Mouse (Mus musculus) brown adipose tissue, adult 24 weeks (tissue): Measurements from ENCODE around the gene Ttc17. TPM values are rescaled to one million over a fixed set of nuclear protein-coding genes. Genes with fewer than 3 reads are reported as not detected.

Experiments used
- H3K27ac ChIP-seq: fragments of 200-500 bp; replicated peaks from 2 replicates; pipeline ENCODE4 v1.5.1; 2012; ENCODE audit warnings: low read depth, mild to moderate bottlenecking, low read length
- H3K4me1 ChIP-seq: fragments of 200-500 bp; 2 replicates; pipeline ENCODE4 v1.6.1; 2012; ENCODE audit warnings: low read length, mixed read lengths; ENCODE audit not compliant: control insufficient read depth, insufficient read depth, insufficient read length
- H3K4me3 ChIP-seq: fragments of 200-500 bp; 2 replicates; pipeline ENCODE4 v1.5.1; 2012; ENCODE audit warnings: low read depth, mild to moderate bottlenecking, low read length, moderate library complexity; ENCODE audit not compliant: insufficient read depth
- polyA plus RNA-seq: library from polyadenylated mRNA; stranded (reverse); fragments of >200 nt; gene quantifications from 2 replicates; pipeline ENCODE4 v1.2.4, GENCODE M21; 2012; ENCODE audit not compliant: missing spikeins, insufficient read depth, insufficient read length

Gene Ttc17
- polyA plus RNA-seq, 1 experiment, result 14.0 TPM

DNA sequence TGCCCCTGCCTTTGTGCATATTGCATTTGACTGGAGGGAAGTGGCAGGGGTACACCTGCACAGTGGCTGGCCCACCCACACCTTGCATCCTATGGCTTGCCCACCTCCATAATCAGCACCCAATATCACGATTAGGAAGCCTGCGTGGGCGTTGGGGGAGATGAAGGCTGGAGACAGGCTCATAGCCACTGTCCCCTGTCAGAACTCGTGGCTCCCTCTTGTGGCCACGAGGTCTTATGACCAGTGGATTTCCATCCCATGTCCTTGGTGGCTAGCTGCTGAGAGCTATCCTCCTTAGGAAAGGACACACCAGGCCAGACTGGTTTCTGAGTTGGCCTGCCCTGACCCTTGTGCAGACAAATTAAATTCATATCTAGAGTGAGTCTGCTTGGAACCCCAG is 116.0 kb downstream of the Ttc17 start:
- H3K4me3 ChIP-seq, result no peak overlapping the region
- no peak overlapping the region for H3K27ac ChIP-seq
- no peaks in the 10 kb centered on the region for H3K4me1 ChIP-seq

DNA sequence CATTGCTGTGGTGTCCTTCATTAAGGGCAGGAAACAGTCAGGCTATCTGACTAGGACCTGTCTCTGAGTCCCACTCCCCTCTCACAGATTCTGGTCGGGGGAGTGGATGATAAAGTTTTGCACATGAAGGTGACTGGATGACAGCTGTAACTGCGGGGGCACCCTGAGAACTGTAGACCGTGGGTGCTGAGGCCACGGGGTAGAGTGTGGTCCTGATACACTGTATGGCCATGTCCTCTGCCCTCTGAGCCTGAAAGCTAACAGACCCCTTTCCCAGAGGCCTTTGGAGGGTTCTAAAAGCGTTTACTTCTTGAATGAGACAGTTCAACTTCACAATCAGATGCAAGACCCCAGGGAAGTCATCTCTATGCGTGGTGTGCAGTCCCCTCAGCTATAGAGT is 116.8 kb downstream of the Ttc17 start:
- Histone ChIP-seq H3K4me3 (no peak overlapping the region), H3K4me1 (no peaks in the 10 kb centered on the region), H3K27ac (no peak overlapping the region)

DNA sequence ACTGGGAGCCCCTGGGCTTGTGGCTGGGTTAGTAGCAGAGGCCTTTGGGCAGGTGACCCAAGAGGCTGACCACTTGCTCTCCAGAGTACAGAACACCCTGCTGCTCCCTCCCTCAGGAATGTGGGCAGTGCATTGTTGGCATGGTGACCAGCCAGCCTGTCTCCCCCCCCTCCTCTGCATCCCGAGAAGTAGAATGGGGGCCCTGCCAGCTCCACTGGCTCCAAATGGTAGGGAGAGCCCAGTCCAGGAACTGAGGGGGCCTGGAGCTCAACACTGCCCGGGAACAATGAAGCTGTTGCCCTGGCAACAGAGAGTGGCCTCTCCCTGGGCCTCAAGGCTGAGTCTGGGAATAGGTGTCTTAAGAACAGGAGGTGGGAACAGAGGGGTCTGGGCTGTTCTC is 117.3 kb downstream of the Ttc17 start:
- Histone ChIP-seq H3K4me1 (no peaks in the 10 kb centered on the region), H3K4me3 (no peak overlapping the region), H3K27ac (no peak overlapping the region)

DNA sequence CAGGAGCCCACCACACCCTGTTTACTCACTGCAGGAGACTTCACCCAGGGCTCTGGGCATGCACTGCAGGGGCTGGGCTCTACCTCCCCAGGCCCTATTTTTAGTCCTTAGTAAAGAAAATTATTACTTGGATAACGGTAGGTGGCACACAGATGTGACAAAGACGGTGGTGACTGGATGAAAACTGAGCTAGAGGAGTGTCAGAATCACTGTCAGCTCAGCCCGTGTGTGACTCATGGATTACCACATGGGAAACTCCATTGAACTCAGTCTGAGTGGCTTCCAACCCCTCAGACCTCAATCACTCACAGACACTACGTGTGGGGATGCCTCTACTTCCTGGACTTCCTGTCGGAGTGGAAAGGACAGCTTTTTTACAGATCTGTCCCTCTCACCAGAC is 118.4 kb downstream of the Ttc17 start:
- H3K27ac ChIP-seq, result no peak overlapping the region
- H3K4me1 ChIP-seq, result no peaks in the 10 kb centered on the region
- H3K4me3 ChIP-seq, result no peak overlapping the region

DNA sequence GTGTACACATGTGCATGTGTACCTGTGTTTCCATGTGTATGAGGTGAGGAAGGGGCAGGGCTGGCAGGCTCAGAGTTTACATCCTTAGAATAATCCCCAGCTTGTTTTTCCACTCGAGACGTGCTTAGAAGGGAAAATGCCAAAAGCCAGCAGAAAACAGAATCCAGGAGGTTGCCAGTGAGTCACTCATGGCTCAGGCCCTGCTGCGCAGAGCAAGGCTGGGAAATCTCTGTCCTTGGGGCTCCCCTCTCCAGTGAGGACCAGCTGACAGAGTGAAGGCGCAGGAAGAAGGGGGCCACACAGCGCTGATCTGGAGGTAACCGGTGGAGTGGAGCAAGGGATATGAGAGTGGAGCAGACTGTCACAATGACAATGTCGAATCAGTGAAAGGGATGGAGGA is 119.1 kb downstream of the Ttc17 start:
- Histone ChIP-seq H3K27ac (no peak overlapping the region), H3K4me3 (no peak overlapping the region), H3K4me1 (no peaks in the 10 kb centered on the region)

DNA sequence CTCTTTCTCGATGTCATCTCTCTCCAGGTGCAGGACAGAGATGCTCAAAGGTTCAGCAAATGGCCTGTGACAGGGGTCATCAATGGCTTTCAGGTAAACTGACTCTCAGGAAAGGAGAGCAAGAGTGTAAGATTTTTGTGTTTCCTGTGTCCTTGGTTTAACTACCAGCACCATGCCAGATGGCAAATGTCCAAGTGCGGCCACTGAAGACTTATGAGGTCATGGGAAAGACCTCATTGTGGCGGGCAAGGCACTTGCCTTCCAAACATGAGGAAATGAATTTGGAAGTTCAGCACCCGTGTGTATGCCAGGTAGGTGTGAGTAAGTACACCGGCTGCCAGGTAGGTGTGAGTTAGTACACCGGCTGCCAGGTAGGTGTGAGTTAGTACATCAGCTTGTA is 123.0 kb downstream of the Ttc17 start:
- H3K4me1 ChIP-seq, result no peaks in the 10 kb centered on the region
- H3K4me3 ChIP-seq, result no peak overlapping the region
- H3K27ac ChIP-seq, result no peak overlapping the region

DNA sequence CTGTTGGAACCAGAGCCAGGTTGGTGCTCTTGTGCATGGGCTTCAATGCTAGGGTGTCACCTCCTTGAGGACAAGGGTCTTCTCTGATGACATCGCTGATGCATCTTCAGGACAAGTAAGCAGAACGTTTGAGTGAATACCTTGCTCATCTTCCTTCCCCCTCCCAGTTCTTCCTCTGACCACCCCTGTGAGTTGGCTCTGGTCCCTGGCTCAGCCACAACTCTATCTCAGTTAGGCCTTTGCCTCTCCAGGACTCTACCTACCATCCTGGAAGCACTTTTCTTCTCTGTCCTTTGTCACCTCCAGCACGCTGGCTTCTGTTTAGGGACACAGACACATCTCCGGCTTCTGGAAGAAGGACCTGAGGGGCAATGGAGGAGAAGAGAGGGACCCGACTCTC is 126.9 kb downstream of the Ttc17 start:
- Histone ChIP-seq H3K4me3 (no peak overlapping the region), H3K27ac (no peak overlapping the region), H3K4me1 (no peaks in the 10 kb centered on the region)

DNA sequence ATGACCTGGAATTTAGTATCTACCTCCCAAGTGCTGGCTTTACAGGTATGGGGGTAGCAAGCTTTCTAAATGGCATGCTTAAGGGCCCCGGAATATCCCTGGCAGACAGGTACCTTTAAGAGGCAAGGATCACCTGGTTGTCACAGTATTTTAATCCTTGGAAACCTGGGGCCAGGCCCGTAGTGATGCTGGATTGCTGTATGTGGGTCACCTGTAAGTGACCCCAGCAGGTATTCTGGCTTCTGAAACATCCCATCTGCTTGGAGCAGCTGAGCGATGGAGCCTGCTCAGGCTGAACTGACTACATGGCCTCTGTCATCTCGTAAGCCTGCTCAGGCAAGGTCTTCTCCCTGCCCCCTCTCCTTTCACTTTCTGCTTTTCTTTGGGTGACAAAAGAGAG is 130.4 kb downstream of the Ttc17 start:
- Histone ChIP-seq H3K4me1 (no peaks in the 10 kb centered on the region), H3K27ac (no peak overlapping the region), H3K4me3 (no peak overlapping the region)

DNA sequence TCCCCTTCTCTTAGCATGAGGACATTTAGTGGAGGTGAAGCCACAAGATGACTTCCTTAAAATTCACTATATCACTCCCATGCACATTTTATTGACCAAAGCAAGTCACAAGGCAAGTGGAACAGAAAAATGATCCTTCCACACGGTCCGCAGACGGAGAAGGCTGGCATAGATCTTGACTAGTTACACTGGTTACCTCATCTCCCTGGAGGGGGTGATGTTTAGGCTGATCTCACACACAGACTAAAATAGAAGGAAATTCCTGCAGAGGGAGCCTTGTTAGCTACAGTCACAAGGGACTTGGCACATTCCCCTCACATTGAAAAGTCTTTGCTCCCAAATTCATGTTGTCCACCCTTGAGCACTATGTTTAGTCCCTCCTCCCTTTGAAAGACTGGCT is 130.8 kb downstream of the Ttc17 start:
- H3K4me1 ChIP-seq, result no peaks in the 10 kb centered on the region
- H3K4me3 ChIP-seq, result no peak overlapping the region
- no peak overlapping the region for H3K27ac ChIP-seq

DNA sequence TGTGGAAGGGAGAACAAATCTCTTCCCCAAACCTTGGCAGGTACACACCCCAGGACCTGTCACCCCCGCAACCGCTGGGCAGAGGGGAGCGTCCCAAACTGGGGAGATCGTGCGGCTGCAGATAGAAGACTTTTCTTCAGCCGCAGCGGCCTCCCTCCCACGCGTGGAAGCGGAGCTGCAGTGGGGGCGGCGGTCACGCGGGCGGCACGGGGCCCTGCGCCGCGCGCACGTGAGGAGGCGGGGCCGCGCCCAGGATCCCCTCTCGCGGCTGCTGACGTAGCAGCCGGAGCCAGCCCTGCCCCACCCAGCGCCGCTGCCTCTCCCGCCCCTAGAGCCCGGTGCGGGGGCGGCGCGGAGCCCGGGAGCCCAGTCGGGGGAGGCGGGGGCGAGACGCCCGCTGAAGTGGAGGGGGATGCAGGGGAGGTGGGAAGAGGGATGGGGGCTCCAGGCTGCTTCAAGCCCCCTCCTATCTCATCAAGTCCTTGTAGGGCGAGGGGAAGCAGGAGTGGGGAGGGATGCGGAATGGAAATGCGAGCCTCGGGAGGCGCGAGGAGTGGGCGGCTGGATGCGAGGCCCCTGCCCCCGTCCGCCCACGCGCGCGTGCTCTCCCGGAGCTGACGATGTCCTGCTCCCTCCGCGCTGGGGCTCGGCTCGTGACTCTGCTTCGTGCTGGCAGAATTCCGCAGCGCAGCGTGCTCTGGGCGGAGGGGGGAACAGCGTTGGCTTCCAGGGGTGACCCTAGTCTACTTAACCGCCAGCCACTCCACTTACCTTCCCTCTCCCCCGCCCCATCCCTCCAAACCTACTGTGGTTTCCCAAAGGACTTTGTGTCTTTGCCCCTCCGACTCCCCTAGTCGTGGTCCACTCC is 133.1 kb downstream of the Ttc17 start:
- no peak overlapping the region for H3K27ac ChIP-seq
- H3K4me1 ChIP-seq, result no peaks in the 10 kb centered on the region
- peak overlapping the region; percentile 60 for H3K4me3 ChIP-seq

DNA sequence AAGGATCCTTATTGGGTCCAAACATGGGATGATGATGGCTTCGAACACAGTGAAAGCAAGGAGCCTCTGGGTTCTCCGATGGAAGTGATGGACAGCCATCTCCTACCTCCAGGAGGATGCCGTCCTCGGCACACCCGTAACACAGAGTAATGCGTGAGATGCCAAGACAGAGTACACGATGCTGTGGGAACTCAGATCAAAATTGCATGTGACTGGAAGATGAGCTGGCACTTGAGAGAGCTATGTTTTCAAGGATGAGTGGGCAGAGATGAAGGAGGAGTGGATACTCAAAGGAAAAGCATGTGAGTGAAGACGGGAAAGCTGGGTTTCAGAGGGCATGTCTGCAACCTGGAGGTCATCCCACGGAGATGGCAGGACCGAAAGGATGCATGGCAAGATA is 135.3 kb downstream of the Ttc17 start:
- no peak overlapping the region for H3K27ac ChIP-seq
- H3K4me3 ChIP-seq, result no peak overlapping the region
- H3K4me1 ChIP-seq, result peaks cover 9% of the 10 kb centered on the region; the same call in 1 of the 2 replicates

DNA sequence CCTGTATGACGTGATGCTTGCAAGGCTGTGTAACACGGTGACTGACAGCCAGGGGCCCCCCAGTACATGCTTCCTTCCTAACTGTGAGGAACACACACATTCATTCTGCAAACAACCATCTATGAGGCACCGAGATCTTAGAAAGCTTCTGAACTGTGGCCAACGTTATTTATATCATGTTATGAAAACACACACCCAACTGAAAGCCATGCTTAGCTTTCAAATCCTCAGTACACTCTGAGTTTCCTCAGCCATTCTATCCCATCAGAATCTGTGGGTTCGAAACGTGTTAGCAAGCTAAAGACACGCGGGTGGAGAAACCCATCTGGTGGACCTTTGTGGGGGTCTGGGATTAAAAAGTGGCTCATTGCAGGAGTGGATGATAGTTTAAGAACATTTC is 137.7 kb downstream of the Ttc17 start:
- Histone ChIP-seq H3K4me1 (peaks cover 14% of the 10 kb centered on the region), H3K27ac (no peak overlapping the region)

DNA sequence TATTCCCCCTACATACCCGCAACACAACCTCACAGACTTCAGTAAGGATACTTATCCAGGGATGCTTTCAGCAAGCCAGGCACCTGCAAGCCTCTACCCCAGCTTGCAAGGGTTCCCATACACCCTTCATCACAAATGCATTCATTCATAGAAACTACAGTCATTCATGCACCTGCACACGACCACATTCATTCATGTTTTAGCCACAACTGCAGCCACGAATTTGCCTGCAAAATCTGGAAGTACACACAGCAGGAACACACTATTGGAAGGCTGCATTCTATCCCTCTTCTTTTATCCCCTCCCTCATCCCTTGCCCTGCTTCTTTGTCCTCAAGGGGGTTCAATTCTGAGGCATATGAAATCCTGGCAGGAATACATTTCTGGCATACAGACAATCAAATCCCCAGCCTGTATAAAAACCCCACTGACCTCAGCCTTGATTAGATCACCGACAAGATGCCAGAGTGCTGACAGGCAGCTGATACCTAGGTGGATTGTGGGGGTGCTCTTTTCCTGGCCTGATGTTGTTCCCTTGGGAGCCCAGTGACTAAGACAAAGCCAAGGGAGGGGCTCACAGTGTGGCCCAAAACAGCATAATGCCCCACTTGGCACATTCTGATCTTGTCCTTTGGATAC is 139.2 kb downstream of the Ttc17 start:
- no peak overlapping the region for H3K4me3 ChIP-seq
- H3K27ac ChIP-seq, result no peak overlapping the region
- peaks cover 14% of the 10 kb centered on the region for H3K4me1 ChIP-seq

More for the DNA sequence above, 137.7 kb downstream of the Ttc17 start:
- no peak overlapping the region for H3K4me3 ChIP-seq

DNA sequence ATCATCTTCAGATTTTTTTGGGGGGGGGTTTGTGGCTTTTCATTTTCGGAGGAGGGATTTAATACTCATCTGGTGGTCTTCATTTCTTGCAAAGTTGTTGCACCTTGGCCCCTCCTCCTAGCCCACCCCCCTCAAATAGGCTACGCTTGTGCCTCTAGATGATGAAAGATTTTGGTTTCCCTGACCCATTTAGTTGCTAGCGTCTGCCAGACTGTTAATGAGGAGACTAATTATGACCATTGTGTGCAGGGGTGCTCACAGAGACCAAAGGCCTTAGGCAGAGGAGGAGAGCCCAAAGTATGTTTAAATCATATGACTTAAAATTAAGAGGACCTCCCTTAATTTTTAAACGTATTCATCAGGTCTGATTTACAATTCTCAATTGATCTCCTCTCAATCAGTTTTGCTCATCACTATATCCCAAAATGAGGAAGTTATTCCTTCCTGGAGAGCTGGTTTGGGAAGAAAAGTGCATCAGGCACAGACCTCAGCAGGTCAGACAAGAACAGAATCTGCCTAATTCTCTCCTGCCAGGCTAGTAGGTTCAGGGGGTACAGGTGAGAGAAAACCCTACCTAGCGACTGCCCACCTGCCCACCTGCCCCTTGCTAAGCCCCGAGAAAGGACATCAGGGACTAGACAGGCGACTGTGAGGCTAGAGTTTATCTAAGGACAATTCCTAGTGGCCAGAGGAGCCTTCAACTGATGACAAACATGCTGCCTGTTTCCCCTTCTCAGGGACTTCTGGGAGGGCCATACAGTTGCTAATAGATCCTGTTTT is 139.9 kb downstream of the Ttc17 start:
- no peak overlapping the region for H3K4me3 ChIP-seq
- peaks cover 14% of the 10 kb centered on the region for H3K4me1 ChIP-seq

More for the DNA sequence above, 139.9 kb downstream of the Ttc17 start:
- no peak overlapping the region for H3K27ac ChIP-seq
